Mouse (Mus musculus) E14TG2a.4 (cell line): Measurements from ENCODE around the gene Klf12.

Experiments used
- CTCF ChIP-seq: conservative IDR thresholded peaks from 2 replicates; pipeline ENCODE4 v1.5.1; 2014; ENCODE audit warnings: low read length
- NANOG ChIP-seq: IDR thresholded peaks from 2 replicates; pipeline ENCODE4 v1.6.1; 2014; ENCODE audit warnings: borderline replicate concordance, low read length, mixed read lengths
- POU5F1 ChIP-seq: IDR thresholded peaks from 2 replicates; pipeline ENCODE4 v1.6.1; 2014; ENCODE audit warnings: low read length, borderline replicate concordance

GRCm38 (mm10) chr14:100041823-100042222 lies 242.7 kb downstream of the Klf12 start:
- no peak for TF ChIP-seq CTCF
- no peak for TF ChIP-seq NANOG
- TF ChIP-seq POU5F1, result no peak
